Mouse (Mus musculus) lung, postnatal 4 days (tissue): ENCODE results near the gene Sgcd.

ENCODE experiments used
- DNase-seq, 2 experiments: peaks; one replicate each; pipeline ENCODE4 v3.0.0; 2021

Gene Sgcd

DNA sequence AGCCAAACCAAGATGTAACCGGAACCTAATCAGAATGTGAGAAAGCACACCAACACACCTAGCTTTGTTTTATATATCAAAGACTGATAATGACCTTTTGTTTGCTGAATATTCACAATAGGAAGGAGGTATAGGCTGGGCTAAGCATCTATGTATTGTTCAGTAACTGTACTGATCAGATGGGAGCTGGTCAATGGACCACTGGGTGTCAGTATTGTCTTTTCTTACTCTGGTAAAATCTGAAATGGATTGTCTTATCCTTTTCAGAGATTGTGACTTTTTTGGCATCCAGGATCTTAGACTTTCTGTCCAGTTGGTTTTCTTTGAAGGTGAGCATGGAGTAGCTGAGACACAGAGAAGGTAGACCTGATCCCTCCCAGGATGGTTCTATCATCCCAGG, 1068.5 kb downstream of the Sgcd start:
- no peak for DNase-seq

DNA sequence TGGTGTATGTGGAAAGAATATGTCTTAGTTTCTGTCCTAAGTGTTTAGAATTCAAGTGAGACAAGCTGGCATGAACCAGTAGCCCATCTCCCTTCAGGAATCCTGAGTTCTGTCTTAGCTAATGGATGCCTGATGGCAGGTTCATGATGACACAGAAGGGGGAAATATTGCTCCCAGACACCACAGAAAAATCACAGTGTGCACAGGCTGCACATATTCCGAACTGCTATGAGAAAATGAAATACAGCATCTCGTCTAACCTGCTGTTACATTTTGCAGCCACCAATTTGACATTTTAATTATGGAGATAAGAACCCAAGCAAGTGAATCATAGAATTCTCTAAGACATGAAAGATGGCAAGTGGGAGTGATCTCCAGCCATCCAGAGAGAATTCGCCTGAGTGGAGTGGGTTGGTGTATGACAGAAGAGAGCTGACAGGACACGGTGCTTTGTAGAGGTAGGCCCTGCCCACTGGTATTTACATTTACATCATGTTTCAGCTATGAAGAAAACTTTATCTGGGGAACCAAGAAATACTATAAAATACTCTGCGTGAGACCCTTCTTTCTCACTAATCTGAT, 1076.0 kb downstream of the Sgcd start:
- DNase-seq: no peak

- no peak for DNase-seq
Measured at GRCm38 (mm10) chr11:46904281-46904680, 1084.5 kb downstream of the Sgcd start.

- DNase-seq: no peak
Measured at GRCm38 (mm10) chr11:46889093-46889492, 1099.7 kb downstream of the Sgcd start.

DNA sequence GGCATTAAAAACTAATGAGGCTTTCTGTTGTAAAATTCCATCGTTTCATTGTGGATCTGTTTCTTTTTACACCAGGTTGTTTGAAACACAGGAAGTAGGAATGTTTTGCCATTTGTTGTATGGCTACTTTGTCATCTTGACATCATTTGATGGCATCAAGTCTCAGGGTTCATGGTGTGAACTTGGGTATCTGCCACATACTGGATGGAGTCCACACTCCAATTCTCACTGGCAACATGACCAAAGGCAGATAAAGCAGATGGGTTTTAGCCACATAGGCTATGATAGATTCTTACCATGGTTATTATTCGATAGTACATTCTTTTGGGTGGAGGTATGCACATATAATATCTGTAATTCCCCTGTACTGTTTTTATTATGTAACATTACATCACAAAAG, 1106.3 kb downstream of the Sgcd start:
- DNase-seq: no peak

DNA sequence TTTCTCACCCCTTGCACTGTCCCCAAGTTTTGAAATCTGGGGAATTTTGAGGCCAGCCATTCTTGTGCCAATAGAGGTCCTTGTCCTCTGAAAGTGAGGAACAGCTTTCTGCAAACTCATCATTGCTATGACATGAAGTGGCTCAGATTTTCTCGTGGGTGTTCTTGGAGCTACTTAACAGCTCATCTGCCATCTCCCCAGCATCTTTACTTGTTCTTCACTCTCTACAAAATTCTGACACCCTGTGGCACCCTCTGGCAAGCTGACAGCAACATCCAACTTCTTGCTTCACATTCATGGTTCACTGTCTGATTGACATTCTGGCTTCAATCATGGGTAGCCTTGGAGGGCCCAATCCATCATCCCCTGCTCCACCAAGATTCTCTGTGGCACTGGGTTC, 1113.0 kb downstream of the Sgcd start:
- DNase-seq: no peak

DNA sequence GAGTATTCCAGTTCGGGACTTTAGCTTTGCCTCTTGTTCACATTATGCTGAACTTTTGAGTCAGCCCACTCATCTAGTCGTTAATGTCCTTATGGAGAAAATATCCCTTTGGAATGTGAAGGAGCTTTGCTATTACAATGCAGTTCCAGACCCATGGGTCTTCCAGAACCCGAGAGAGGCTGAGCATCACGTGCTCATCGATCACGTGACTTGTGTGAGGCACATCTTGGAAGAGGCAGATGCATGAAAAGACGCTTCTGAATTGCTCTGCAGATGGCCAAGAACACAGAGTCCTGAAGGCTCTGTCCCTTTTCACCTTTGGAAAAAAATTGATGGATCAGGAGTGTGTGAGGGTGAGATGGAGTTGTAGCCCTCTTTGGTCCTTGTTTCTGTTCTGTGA, 1120.2 kb downstream of the Sgcd start:
- no peak for DNase-seq

DNA sequence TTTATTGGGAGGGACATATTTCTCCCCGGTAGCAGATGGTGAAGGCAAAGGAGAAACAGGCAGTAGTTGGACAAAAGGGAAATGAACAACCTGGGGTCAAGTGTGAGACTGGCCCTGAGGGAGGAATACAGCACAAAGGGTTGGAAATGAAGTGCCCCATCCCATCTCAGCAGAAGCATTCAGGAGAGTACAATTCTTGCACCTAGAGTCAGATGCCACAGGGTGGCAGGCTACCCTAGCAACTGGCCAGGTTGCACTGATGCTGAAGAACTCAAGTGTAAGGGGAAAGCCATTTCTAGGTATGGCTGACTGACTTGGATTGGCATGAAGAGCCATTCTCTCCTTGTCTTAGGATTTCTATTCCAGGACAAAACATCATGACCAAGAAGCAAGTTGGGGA, 1124.0 kb downstream of the Sgcd start:
- peak in 1 of 2 experiments; percentile 6 for DNase-seq

DNA sequence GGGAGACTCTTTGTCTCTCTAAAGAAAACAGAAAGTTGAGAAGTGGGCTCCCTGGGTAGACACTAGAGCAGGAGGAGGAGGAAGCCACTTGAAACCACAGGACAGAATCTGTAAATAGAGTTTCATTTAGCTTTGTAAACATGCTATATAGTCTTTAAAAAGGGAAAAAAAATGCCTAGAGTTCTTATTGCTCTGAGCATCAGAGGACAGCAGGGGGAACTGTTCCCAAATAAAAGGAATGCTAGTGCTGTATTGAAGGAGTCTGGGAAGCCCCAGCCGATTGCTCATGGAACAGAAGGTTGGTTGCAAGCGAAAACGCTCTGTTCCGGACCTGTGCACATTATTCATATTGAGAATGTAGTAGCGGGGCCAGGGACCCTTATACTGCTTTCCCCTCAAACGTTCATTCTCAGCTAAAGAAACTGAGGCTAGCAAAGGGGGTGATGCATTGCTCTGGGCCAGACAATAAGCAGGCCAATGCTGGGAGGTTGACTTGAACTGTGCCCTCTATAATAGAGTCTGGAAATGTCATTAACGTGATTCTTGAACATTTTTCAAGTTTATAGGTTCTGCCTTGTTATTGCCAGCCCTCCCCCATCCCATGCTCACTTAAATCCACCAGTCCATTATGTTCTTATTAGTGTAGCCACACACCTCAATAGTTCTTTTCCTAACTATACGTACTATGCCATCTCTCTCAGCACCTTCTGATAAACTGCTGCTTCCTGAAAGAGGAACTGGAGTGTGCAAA, 1140.4 kb downstream of the Sgcd start:
- peak in 1 of 2 experiments; percentile 15 for DNase-seq

GRCm38 (mm10) chr11:46847827-46848220, 1140.9 kb downstream of the Sgcd start:
- no peak for DNase-seq

- DNase-seq: no peak
Measured at GRCm38 (mm10) chr11:46846661-46847060, 1142.1 kb downstream of the Sgcd start.
